Mouse (Mus musculus): ENCODE data around the gene Tada2a. TPM values are rescaled to one million over a fixed set of nuclear protein-coding genes. Genes with fewer than 3 reads are reported as not detected.

Tada2a gene
- total RNA-seq (2023): 1 to 10 TPM; 5.4 to 5.5 TPM

DNA sequence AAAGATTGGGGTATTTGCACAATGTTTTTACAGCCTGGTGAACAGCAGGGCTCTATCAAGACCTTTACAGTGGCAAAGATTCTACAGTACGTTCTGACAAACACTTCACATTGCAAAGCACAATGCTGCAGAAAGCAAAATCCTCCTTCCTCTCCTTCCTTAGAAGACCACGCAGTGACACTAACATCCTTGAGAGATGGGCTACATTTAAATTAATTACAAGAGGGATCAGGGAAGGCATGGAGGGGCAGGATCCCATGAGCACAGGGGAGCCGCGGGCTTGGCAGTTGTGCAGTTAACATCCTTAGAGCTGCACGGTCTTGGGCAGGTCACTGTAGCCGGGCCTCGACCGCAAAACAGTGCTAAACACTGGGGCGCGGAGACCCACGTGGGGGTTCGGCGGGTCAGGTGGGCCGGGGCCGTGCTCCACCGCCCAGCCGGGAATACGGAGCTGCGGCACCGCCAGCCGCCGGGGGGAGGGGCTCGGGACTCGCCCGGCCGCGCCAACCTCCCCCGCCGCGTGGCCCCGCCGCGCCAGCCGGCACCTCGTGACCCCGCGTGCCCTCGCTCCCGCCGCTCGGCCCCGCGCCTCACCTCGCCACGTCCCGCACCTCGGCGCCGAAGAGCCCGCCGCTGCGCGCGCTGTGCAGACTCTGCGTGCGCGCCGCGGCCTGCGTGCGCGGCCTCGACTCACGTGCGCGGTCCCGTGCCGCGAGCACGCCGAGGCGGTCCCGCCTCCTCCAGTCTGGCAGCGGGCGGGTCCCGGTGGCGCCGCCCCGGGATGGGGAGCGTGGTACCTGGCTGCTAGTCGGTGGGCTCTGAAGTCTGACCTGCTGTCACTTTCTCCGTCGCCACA lies at the start of gene Tada2a, which contains the start of gene Acaca:
Tada2a (minus strand) TSS at position 658 of the 856 bp plus-strand sequence.
Acaca (plus strand) TSS at position 730 of the 856 bp plus-strand sequence.

DNA sequence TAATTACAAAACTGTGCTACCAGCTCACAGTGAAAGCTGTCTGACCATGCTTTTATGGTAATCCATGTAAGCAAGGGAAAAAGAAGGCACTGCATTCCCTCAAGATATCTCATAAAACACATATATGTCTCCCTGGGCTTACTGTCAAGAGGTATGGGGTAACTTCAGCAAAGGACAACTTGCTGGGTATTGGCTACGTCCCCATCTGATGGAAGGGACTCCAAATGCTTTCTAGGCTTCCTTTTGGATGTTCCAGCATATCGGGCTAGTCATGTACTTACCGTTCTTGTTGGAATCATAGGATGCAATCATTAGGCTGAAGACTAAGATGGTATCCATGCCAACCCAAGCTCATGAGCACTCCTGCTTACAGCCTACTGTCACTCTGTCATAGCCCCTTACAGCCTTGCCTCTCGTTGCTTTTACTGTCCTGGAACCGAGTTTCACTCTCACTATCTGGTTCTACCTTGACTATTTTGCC lies 37.7 kb upstream of the Tada2a start, which contains the start of gene Gm11437:
Gm11437 (minus strand) TSS at position 431 of the 481 bp plus-strand sequence.

DNA sequence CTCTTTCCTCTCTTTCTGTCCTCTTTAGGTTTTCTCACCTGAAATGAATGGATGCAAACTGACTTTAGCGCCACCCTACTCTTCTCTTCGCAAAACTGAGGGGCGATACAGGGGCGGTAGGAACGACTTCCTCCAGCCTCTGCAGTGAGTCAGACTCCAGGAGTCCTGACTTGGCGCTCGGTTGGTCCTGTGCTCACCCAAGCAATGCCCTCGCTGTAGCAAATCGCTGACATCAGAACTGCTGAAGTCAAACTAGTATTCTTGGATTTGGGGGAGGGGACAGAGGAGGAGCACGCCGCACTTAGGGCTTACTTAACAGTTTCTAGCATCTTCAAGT lies 60.4 kb downstream of the Tada2a start, which contains the start of gene Dusp14:
Dusp14 (minus strand) TSS at position 228 of the 337 bp plus-strand sequence.

Other genes starting within 250 kb of the Tada2a start
- gene Ddx52, start 187.5 kb downstream of the Tada2a start, total RNA-seq (2023): 10 to 100 TPM; 21.1 to 21.3 TPM
- gene Synrg, start 165.2 kb downstream of the Tada2a start, total RNA-seq (2023): 10 to 100 TPM; 42.9 to 43.7 TPM
- not detected for gene Dusp14, start 60.3 kb downstream of the Tada2a start, total RNA-seq (2023)
- gene Acaca, start 72 bp upstream of the Tada2a start, total RNA-seq (2023): 10 to 100 TPM; 19.8 to 20.0 TPM
- not detected for gene Gm11437, start 37.9 kb upstream of the Tada2a start, total RNA-seq (2023)